Mouse (Mus musculus): ENCODE results near the gene Gpam. TPM values are rescaled to one million over a fixed set of nuclear protein-coding genes. Genes with fewer than 3 reads are reported as not detected.
A peak's percentile ranks its signal among the peaks of the same experiment; 100 is the strongest.

Gene Gpam
- polyA plus RNA-seq, 1 experiment from 2014 or later, result 24.2 TPM

DNA sequence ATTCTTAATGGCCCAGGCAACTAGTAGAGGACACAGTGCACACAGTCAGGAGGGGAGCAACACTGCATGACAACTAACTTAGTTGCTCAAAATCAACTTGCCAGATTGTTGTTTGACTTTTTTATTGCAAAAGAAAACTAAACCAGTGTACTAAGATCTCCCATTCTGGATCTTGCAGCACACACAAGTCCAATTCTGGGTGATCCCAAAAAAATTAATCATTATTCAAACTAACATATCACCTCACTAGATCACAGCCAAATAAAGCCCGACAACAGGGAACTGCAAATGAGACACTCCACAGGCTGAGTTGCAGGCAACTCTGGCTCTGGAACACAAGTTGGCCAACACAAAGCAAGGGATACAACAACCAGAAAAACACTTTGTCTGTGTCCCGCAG, 39.7 kb upstream of the Gpam start:
- H3K27ac ChIP-seq (ENCODE audit: low read depth), result no peak overlapping the region
- H3K4me1 ChIP-seq (ENCODE audit: insufficient read depth), result 0 out of 2 replicates have a peak, but pooled peaks cover 2% of the 10 kb centered on the region
- no peak overlapping the region for H3K9ac ChIP-seq (replicated peaks)
- WGBS (ENCODE audit: insufficient replicate concordance), result 55% methylated on average over 2 of the region's 2 CpGs
- no peaks in the 10 kb centered on the region for H3K27me3 ChIP-seq (ENCODE audit: insufficient read depth, low read length)
- no peak overlapping the region for H3K4me3 ChIP-seq (ENCODE audit: low read depth, low read length)
- H3K9me3 ChIP-seq (ENCODE audit: low read length), result peaks cover 2% of the 10 kb centered on the region; the same call in 1 of the 2 replicates
- DNase-seq (no peak), ATAC-seq (peak; percentile 59; the same call in 1 of the 2 replicates)
- no peak overlapping the region for H3K4me2 ChIP-seq (ENCODE audit: low read depth, low read length)
- no peaks in the 10 kb centered on the region for H3K36me3 ChIP-seq (replicated peaks; ENCODE audit: insufficient read depth, low read length)
- TF ChIP-seq EP300 (IDR thresholded peaks at IDR 0.05; ENCODE audit: low read depth) (no peak), CTCF (IDR thresholded peaks at IDR 0.05; ENCODE audit: low read depth) (no peak)

- Histone ChIP-seq H3K36me3 (replicated peaks; ENCODE audit: insufficient read depth, low read length) (no peaks in the 10 kb centered on the region), H3K27ac (ENCODE audit: low read depth) (no peak overlapping the region), H3K9ac (replicated peaks) (no peak overlapping the region), H3K4me2 (ENCODE audit: low read depth, low read length) (no peak overlapping the region), H3K4me1 (ENCODE audit: insufficient read depth) (0 out of 2 replicates have a peak, but pooled peaks cover 2% of the 10 kb centered on the region), H3K27me3 (ENCODE audit: insufficient read depth, low read length) (no peaks in the 10 kb centered on the region), H3K9me3 (ENCODE audit: low read length) (peaks cover 2% of the 10 kb centered on the region; the same call in 1 of the 2 replicates), H3K4me3 (ENCODE audit: low read depth, low read length) (no peak overlapping the region)
- no peak for TF ChIP-seq CTCF (IDR thresholded peaks at IDR 0.05; ENCODE audit: low read depth)
- TF ChIP-seq EP300 (IDR thresholded peaks at IDR 0.05; ENCODE audit: low read depth), result no peak
- DNase-seq (no peak), ATAC-seq (no peak)
- WGBS (ENCODE audit: insufficient replicate concordance), result 60% methylated on average over 4 of the region's 4 CpGs
These were observed 38.9 kb upstream of the Gpam start for GRCm38 (mm10) chr19:55165954-55166353.

DNA sequence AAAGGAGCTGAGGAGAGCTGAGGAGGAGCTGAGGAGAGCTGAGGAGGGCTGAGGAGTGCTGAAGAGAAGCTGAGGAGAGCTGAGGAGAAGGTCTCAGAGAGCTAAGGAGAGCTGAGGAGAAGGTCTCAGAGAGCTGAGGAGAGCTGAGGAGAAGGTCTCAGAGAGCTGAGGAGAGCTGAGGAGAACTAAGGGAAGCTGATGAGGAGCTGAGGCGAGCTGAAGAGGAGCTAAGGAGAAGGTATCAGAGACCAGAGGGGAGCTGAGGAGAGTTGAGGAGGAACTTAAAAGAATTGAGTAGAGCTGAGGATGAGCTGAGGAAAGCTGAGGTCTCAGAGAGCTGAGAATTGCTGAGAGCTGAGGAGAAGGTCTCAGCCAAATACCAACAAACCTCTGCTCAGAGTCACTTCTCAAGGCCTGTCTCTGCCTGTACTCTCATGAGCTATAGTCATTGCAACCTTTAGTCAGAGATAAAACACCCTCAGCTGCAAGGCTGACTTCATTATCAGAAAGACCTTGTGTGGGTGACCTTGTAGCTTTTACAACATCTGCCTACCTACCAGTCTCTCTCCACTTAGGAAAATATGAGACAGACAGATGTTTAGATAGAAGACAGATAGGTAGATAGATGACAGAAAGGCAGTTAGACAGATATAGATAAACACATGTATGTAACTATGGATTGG, 38.3 kb upstream of the Gpam start:
- Histone ChIP-seq H3K4me1 (ENCODE audit: insufficient read depth) (0 out of 2 replicates have a peak, but pooled peaks cover 2% of the 10 kb centered on the region), H3K27me3 (ENCODE audit: insufficient read depth, low read length) (no peaks in the 10 kb centered on the region), H3K4me2 (ENCODE audit: low read depth, low read length) (no peak overlapping the region), H3K27ac (ENCODE audit: low read depth) (no peak overlapping the region), H3K9ac (replicated peaks) (no peak overlapping the region), H3K4me3 (ENCODE audit: low read depth, low read length) (no peak overlapping the region), H3K9me3 (ENCODE audit: low read length) (peaks cover 2% of the 10 kb centered on the region; the same call in 1 of the 2 replicates), H3K36me3 (replicated peaks; ENCODE audit: insufficient read depth, low read length) (no peaks in the 10 kb centered on the region)
- DNase-seq (no peak), ATAC-seq (no peak)
- 67% methylated on average over 1 of the region's 1 CpGs for WGBS (ENCODE audit: insufficient replicate concordance)
- TF ChIP-seq CTCF (IDR thresholded peaks at IDR 0.05; ENCODE audit: low read depth) (no peak), EP300 (IDR thresholded peaks at IDR 0.05; ENCODE audit: low read depth) (no peak)

DNA sequence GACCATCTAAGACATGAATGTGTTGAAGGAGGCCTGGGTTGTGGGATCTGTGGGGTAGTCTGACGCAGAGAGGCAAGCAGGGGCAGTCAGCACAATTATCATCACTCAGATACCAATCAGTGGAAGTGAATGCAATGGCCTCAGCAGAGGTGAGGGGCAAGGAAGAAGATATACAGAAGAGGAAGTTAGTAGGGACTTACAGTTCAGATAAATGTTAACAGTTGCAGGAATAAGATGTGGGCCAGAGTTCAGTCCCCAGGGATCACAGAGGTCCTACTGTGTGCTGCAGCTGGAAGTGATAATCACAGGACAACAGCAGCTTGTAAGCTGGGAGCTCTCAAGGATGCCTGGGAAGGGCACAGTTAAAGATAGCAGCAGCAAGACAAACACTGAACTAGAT, 37.1 kb upstream of the Gpam start:
- H3K9me3 ChIP-seq (ENCODE audit: low read length), result no peaks in the 10 kb centered on the region
- TF ChIP-seq EP300 (IDR thresholded peaks at IDR 0.05; ENCODE audit: low read depth), result no peak
- TF ChIP-seq CTCF (IDR thresholded peaks at IDR 0.05; ENCODE audit: low read depth), result no peak
- no peaks in the 10 kb centered on the region for H3K36me3 ChIP-seq (replicated peaks; ENCODE audit: insufficient read depth, low read length)
- H3K4me1 ChIP-seq (ENCODE audit: insufficient read depth), result 0 out of 2 replicates have a peak, but pooled peaks cover 2% of the 10 kb centered on the region
- ATAC-seq (no peak), DNase-seq (no peak)
- H3K4me3 ChIP-seq (ENCODE audit: low read depth, low read length), result no peak overlapping the region
- H3K9ac ChIP-seq (replicated peaks), result no peak overlapping the region
- H3K27ac ChIP-seq (ENCODE audit: low read depth), result no peak overlapping the region
- H3K4me2 ChIP-seq (ENCODE audit: low read depth, low read length), result no peak overlapping the region
- WGBS (ENCODE audit: insufficient replicate concordance), result 44% methylated on average over 1 of the region's 1 CpGs
- no peaks in the 10 kb centered on the region for H3K27me3 ChIP-seq (ENCODE audit: insufficient read depth, low read length)

- TF ChIP-seq EP300 (IDR thresholded peaks at IDR 0.05; ENCODE audit: low read depth) (no peak), CTCF (IDR thresholded peaks at IDR 0.05; ENCODE audit: low read depth) (no peak)
- H3K27ac ChIP-seq (ENCODE audit: low read depth), result no peak overlapping the region
- DNase-seq (no peak), ATAC-seq (no peak)
- 69% methylated on average over 4 of the region's 4 CpGs for WGBS (ENCODE audit: insufficient replicate concordance)
- no peak overlapping the region for H3K4me3 ChIP-seq (ENCODE audit: low read depth, low read length)
- H3K4me1 ChIP-seq (ENCODE audit: insufficient read depth), result 0 out of 2 replicates have a peak, but pooled peaks cover 2% of the 10 kb centered on the region
- H3K9ac ChIP-seq (replicated peaks), result no peak overlapping the region
- H3K9me3 ChIP-seq (ENCODE audit: low read length), result no peaks in the 10 kb centered on the region
- no peak overlapping the region for H3K4me2 ChIP-seq (ENCODE audit: low read depth, low read length)
- no peaks in the 10 kb centered on the region for H3K27me3 ChIP-seq (ENCODE audit: insufficient read depth, low read length)
- no peaks in the 10 kb centered on the region for H3K36me3 ChIP-seq (replicated peaks; ENCODE audit: insufficient read depth, low read length)
These were observed 35.2 kb upstream of the Gpam start for GRCm38 (mm10) chr19:55162271-55162670.

DNA sequence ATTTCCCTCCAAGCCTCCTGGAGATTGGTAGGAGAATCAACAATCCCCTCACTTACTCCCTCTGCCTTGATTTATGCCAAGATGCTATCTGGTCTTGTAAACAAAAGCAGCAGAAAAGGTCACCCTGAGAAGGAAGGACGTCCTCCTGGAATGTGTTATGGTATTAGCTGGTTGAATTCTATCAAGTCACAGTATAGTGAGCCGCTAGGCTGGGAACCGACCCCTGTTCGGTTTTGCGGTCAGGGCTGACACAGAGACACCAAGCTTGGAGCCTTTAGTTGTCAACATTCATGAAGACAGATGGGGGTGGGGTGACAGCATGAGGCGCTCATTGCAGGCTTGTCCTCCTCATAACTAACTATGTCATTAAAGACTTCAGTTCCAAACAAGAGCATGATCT, 32.8 kb upstream of the Gpam start:
- Histone ChIP-seq H3K27ac (ENCODE audit: low read depth) (no peak overlapping the region), H3K36me3 (replicated peaks; ENCODE audit: insufficient read depth, low read length) (no peaks in the 10 kb centered on the region), H3K4me2 (ENCODE audit: low read depth, low read length) (no peak overlapping the region), H3K4me1 (ENCODE audit: insufficient read depth) (no peaks in the 10 kb centered on the region), H3K4me3 (ENCODE audit: low read depth, low read length) (no peak overlapping the region), H3K9ac (replicated peaks) (no peak overlapping the region), H3K9me3 (ENCODE audit: low read length) (no peaks in the 10 kb centered on the region), H3K27me3 (ENCODE audit: insufficient read depth, low read length) (no peaks in the 10 kb centered on the region)
- TF ChIP-seq EP300 (IDR thresholded peaks at IDR 0.05; ENCODE audit: low read depth) (no peak), CTCF (IDR thresholded peaks at IDR 0.05; ENCODE audit: low read depth) (no peak)
- 68% methylated on average over 6 of the region's 6 CpGs for whole genome bisulfite sequencing (ENCODE audit: insufficient replicate concordance)
- DNase-seq (no peak), ATAC-seq (no peak)

Data from liver, postnatal 0 days (tissue).